27 mouse cellular contexts compared by ENCODE assay signal in the genomic region with DNA sequence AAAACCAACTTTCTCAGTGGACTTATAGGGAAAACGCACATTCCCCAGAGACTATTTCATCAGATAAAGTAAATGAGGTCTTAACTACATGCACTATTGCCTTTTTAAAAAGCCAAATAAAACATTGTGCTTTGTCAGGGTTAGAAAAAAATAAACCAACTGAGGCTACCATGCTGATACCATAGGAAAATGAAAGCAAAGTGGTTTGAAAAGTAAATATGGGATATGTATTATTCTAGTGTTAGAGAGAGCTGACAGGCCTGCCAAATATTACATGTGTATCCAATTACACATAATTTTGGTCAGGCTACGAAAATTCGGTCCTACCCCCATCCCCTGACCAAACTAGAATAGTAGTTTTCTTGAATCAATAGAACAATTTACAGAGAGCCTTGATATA.
DNase-seq lines count a peak whose midpoint lies in the region; ATAC-seq and TF ChIP-seq lines count a peak whose summit lies in the region.
"Had no signal": no experiment of that assay in that cellular context is flagged by ENCODE, and none has a peak within 500 bp of the region (broad histone marks: within the 10 kb centered on the region; RNA-seq: fewer than 3 reads in every experiment).

No protein-coding gene starts in this region.

- no peak for TF ChIP-seq CTCF in embryonic fibroblast, embryonic 13.5 days (IDR thresholded peaks at IDR 0.05; ENCODE audit: borderline replicate concordance, insufficient read depth, low read length)

- H3K4me2 ChIP-seq in limb, embryonic 13.5 days (replicated peaks): no peak overlapping the region
- H3K4me2 ChIP-seq in embryonic facial prominence, embryonic 12.5 days (replicated peaks): no peak overlapping the region
- peak overlapping the region; percentile 8 for H3K4me2 ChIP-seq in myocyte (ENCODE audit: low read depth)
- H3K4me2 ChIP-seq: forebrain, embryonic 12.5 days; heart, embryonic 12.5 days; heart, embryonic 15.5 days; hindbrain, embryonic 13.5 days had no signal

- H3K36me3 ChIP-seq in limb, embryonic 13.5 days: no peaks in the 10 kb centered on the region
- no peaks in the 10 kb centered on the region for H3K36me3 ChIP-seq in limb, embryonic 10.5 days
- H3K36me3 ChIP-seq in embryonic facial prominence, embryonic 12.5 days: no peaks in the 10 kb centered on the region
- H3K36me3 ChIP-seq in myocyte (ENCODE audit: control insufficient read depth, insufficient read depth): no peaks in the 10 kb centered on the region
- H3K36me3 ChIP-seq: forebrain, embryonic 12.5 days; heart, embryonic 12.5 days; heart, embryonic 15.5 days; hindbrain, embryonic 10.5 days; hindbrain, embryonic 13.5 days had no signal

- WGBS in limb, embryonic 13.5 days: 28% methylated on average over 3 of the region's 3 CpGs
- WGBS in limb, embryonic 10.5 days: 77% methylated on average over 3 of the region's 3 CpGs
- 25% methylated on average over 3 of the region's 3 CpGs for WGBS in embryonic facial prominence, embryonic 12.5 days

- H3K9me3 ChIP-seq in limb, embryonic 13.5 days: no peaks in the 10 kb centered on the region
- H3K9me3 ChIP-seq in limb, embryonic 10.5 days (replicated peaks): no peaks in the 10 kb centered on the region
- no peaks in the 10 kb centered on the region for H3K9me3 ChIP-seq in embryonic facial prominence, embryonic 12.5 days
- H3K9me3 ChIP-seq: forebrain, embryonic 12.5 days; heart, embryonic 12.5 days; heart, embryonic 15.5 days; hindbrain, embryonic 10.5 days; hindbrain, embryonic 13.5 days had no signal

- H3K4me3 ChIP-seq in limb, embryonic 13.5 days: no peak overlapping the region
- no peak overlapping the region for H3K4me3 ChIP-seq in limb, embryonic 10.5 days
- H3K4me3 ChIP-seq in embryonic facial prominence, embryonic 12.5 days: no peak overlapping the region
- no peak overlapping the region for H3K4me3 ChIP-seq in embryonic fibroblast, embryonic 13.5 days (ENCODE audit: insufficient read depth, low read length)
- H3K4me3 ChIP-seq in myocyte: no peak overlapping the region
- H3K4me3 ChIP-seq: forebrain, embryonic 12.5 days; heart, embryonic 12.5 days; heart, embryonic 15.5 days; hindbrain, embryonic 10.5 days; hindbrain, embryonic 13.5 days had no signal

- DNase-seq in limb, embryonic 10.5 days (ENCODE audit: low spot score): no peak
- DNase-seq in gastrocnemius, postnatal 36 days: no peak
- no peak for DNase-seq in heart, adult 18-20 months
- no peak for DNase-seq in urinary bladder, postnatal 14 days (ENCODE audit: low spot score)
- DNase-seq: adrenal gland, postnatal 10 days; adrenal gland, postnatal 36 days; cerebellum, adult 18-20 months; cerebellum, adult 9-10 months; cerebellum, postnatal 14 days; gastrocnemius, postnatal 10 days; heart, postnatal 10 days; heart, postnatal 36 days; kidney, adult 2 months had no signal

- no peak overlapping the region for H3ac ChIP-seq in myocyte (ENCODE audit: control insufficient read depth, insufficient read length)

- TF ChIP-seq POLR2A in embryonic fibroblast, embryonic 13.5 days (IDR thresholded peaks at IDR 0.05; ENCODE audit: low read depth, low read length): no peak
- no peak for TF ChIP-seq POLR2A in myocyte (IDR thresholded peaks at IDR 0.05; ENCODE audit: insufficient read length, low read depth)

- H3K4me1 ChIP-seq in limb, embryonic 13.5 days: peaks cover 13% of the 10 kb centered on the region
- no peaks in the 10 kb centered on the region for H3K4me1 ChIP-seq in limb, embryonic 10.5 days
- peaks cover 9% of the 10 kb centered on the region; the same call in 1 of the 2 replicates for H3K4me1 ChIP-seq in embryonic facial prominence, embryonic 12.5 days
- peaks cover 2% of the 10 kb centered on the region for H3K4me1 ChIP-seq in embryonic fibroblast, embryonic 13.5 days (ENCODE audit: control insufficient read depth, insufficient read depth, low read length)
- H3K4me1 ChIP-seq: forebrain, embryonic 12.5 days; heart, embryonic 12.5 days; heart, embryonic 15.5 days; hindbrain, embryonic 10.5 days; hindbrain, embryonic 13.5 days had no signal

- ATAC-seq in limb, embryonic 13.5 days (ENCODE audit: low FRiP score, low read depth): peak; percentile 36; the same call in 1 of the 2 replicates
- peak; percentile 47; the same call in 1 of the 2 replicates for ATAC-seq in embryonic facial prominence, embryonic 12.5 days (ENCODE audit: insufficient number of reproducible peaks, insufficient read depth, low FRiP score, low TSS enrichment)
- ATAC-seq: activated CD4-positive, CD25-positive, alpha-beta regulatory T cell, adult 4 months; CD4-positive, CD25-positive, alpha-beta regulatory T cell, adult 4 months; forebrain, embryonic 16.5 days; hindbrain, embryonic 16.5 days; intestine, embryonic 16.5 days had no signal

- no peak overlapping the region for H3K9ac ChIP-seq in limb, embryonic 13.5 days
- no peak overlapping the region for H3K9ac ChIP-seq in embryonic facial prominence, embryonic 12.5 days
- H3K9ac ChIP-seq: forebrain, embryonic 12.5 days; heart, embryonic 12.5 days; heart, embryonic 15.5 days; hindbrain, embryonic 13.5 days had no signal

- H3K79me2 ChIP-seq in myocyte (ENCODE audit: control insufficient read depth, insufficient read depth): no peaks in the 10 kb centered on the region

- H3K27me3 ChIP-seq in limb, embryonic 13.5 days: no peaks in the 10 kb centered on the region
- H3K27me3 ChIP-seq in limb, embryonic 10.5 days (ENCODE audit: low read depth, poor library complexity, severe bottlenecking): no peaks in the 10 kb centered on the region
- H3K27me3 ChIP-seq in embryonic facial prominence, embryonic 12.5 days: no peaks in the 10 kb centered on the region
- H3K27me3 ChIP-seq in myocyte (ENCODE audit: control insufficient read depth, insufficient read depth, insufficient read length): no peaks in the 10 kb centered on the region
- H3K27me3 ChIP-seq: forebrain, embryonic 12.5 days; heart, embryonic 12.5 days; heart, embryonic 15.5 days; hindbrain, embryonic 13.5 days had no signal

- intact Hi-C loops in gastrocnemius, postnatal 36 days (cut with DNase I): no loop called here

- no peak overlapping the region for H3K27ac ChIP-seq in limb, embryonic 13.5 days
- H3K27ac ChIP-seq in limb, embryonic 10.5 days: no peak overlapping the region
- H3K27ac ChIP-seq in embryonic facial prominence, embryonic 12.5 days: no peak overlapping the region
- H3K27ac ChIP-seq in embryonic fibroblast, embryonic 13.5 days (ENCODE audit: insufficient read depth, low read length): peak overlapping the region; percentile 86
- H3K27ac ChIP-seq: forebrain, embryonic 12.5 days; heart, embryonic 15.5 days; hindbrain, embryonic 10.5 days; hindbrain, embryonic 13.5 days had no signal

TF ChIP-seq in myocyte, 11 proteins besides CTCF, POLR2A, EP300 and RAD21:
- TF ChIP-seq E2F4 (IDR thresholded peaks at IDR 0.05; ENCODE audit: insufficient read depth): no peak
- no peak for TF ChIP-seq REST (IDR thresholded peaks at IDR 0.05; ENCODE audit: insufficient read depth, insufficient read length)
- no peak for TF ChIP-seq USF1 (IDR thresholded peaks at IDR 0.05; ENCODE audit: low read depth)
- no peak for TF ChIP-seq MAX (IDR thresholded peaks at IDR 0.05; ENCODE audit: low read depth)
- no peak for TF ChIP-seq TCF12 (IDR thresholded peaks at IDR 0.05; ENCODE audit: insufficient read depth, poor library complexity, severe bottlenecking)
- TF ChIP-seq CEBPB (IDR thresholded peaks at IDR 0.05; ENCODE audit: insufficient read depth, poor library complexity, severe bottlenecking): no peak
- no peak for TF ChIP-seq SRF (IDR thresholded peaks at IDR 0.05; ENCODE audit: control insufficient read depth, insufficient read length, low read depth)
- no peak for TF ChIP-seq POLR2AphosphoS2 (IDR thresholded peaks at IDR 0.05; ENCODE audit: insufficient read length, low read depth)
- no peak for TF ChIP-seq TCF3 (IDR thresholded peaks at IDR 0.05; ENCODE audit: insufficient read length, low read depth)
- no peak for TF ChIP-seq MYOD1 (IDR thresholded peaks at IDR 0.05; ENCODE audit: control insufficient read depth in 1 of 3, insufficient read length in 2 of 3, low read depth in 2 of 3)
- no peak for TF ChIP-seq MYOG (IDR thresholded peaks at IDR 0.05; ENCODE audit: control insufficient read depth in 1 of 3, insufficient read depth in 1 of 3, insufficient read length in 2 of 3, low read depth in 2 of 3)
